Mouse (Mus musculus) spleen, adult 2 months (tissue): ENCODE results near the gene Hist1h4h.

ENCODE experiments used
- CTCF ChIP-seq: fragments of 200-500 bp; IDR thresholded peaks from 2 replicates; pipeline ENCODE4 v1.5.1; 2011; ENCODE audit warnings: mild to moderate bottlenecking, inconsistent platforms; ENCODE audit not compliant: insufficient read depth, insufficient read length, insufficient replicate concordance; ENCODE audit errors: extremely low read depth
- POLR2A ChIP-seq: fragments of 200-500 bp; IDR thresholded peaks from 2 replicates; pipeline ENCODE4 v1.6.1; 2011; ENCODE audit warnings: low read depth, low read length, inconsistent platforms

- TF ChIP-seq CTCF, result no peak
- TF ChIP-seq POLR2A, result no peak
Measured at GRCm38 (mm10) chr13:23530181-23530900, 509 bp upstream of the Hist1h4h start.
